Mouse (Mus musculus): ENCODE data around the gene Cpe.

GRCm38 (mm10) chr8:64611210-64611974, 81.5 kb downstream of the Cpe start:
- no peak for TF ChIP-seq POLR2A (IDR thresholded peaks at IDR 0.05; ENCODE audit: low read depth, low read length)
- no peak for TF ChIP-seq CTCF (IDR thresholded peaks at IDR 0.05; ENCODE audit: borderline replicate concordance, insufficient read depth, low read length)
